Mouse (Mus musculus): ENCODE measurements around the gene Efcab6. TPM values are rescaled to one million over a fixed set of nuclear protein-coding genes. Genes with fewer than 3 reads are reported as not detected.

Gene Efcab6
- polyA plus RNA-seq, 1 experiment: 215 TPM

DNA sequence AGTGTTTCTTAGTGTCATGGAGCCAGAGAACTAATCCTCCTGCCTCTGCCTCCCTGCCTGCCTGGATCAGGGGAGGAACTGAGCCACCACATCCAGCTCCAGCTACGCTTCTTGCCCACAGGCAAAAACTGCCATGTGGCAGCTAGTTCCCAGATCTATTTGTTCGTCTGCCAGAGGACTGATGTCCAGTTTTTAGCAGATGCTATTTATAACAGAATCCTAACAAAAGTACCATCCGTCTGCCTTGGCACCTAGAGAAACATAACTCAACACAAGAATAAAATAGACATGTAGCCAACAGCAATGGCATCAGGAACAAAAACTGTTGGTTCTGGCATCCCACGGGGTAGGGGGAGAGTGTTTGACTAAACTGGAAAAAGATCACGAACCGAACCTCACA lies 6.3 kb downstream of the Efcab6 start:
- H3K4me1 ChIP-seq (ENCODE audit: control insufficient read depth, insufficient read depth, low read length): no peaks in the 10 kb centered on the region
- H3K36me3 ChIP-seq (ENCODE audit: control insufficient read depth, insufficient read depth, low read length): no peaks in the 10 kb centered on the region
- TF ChIP-seq POLR2A (IDR thresholded peaks at IDR 0.05; ENCODE audit: control insufficient read depth, low read depth, low read length) (no peak), CTCF (IDR thresholded peaks at IDR 0.05; ENCODE audit: control insufficient read depth, insufficient read depth, insufficient replicate concordance, low read depth, low read length) (no peak)
- no peak overlapping the region for H3K4me3 ChIP-seq (ENCODE audit: control insufficient read depth, low read depth, low read length)
- H3K27ac ChIP-seq (ENCODE audit: control insufficient read depth, insufficient read depth, low read depth, low read length): no peak overlapping the region
- H3K27me3 ChIP-seq (ENCODE audit: control insufficient read depth, insufficient read depth, low read length): no peaks in the 10 kb centered on the region

GRCm38 (mm10) chr15:84056083-84056482 lies 9.1 kb downstream of the Efcab6 start:
- no peaks in the 10 kb centered on the region for H3K36me3 ChIP-seq (ENCODE audit: control insufficient read depth, insufficient read depth, low read length)
- no peak overlapping the region for H3K27ac ChIP-seq (ENCODE audit: control insufficient read depth, insufficient read depth, low read depth, low read length)
- H3K4me1 ChIP-seq (ENCODE audit: control insufficient read depth, insufficient read depth, low read length): no peaks in the 10 kb centered on the region; the same call in 1 of the 2 replicates
- no peaks in the 10 kb centered on the region for H3K27me3 ChIP-seq (ENCODE audit: control insufficient read depth, insufficient read depth, low read length)
- H3K4me3 ChIP-seq (ENCODE audit: control insufficient read depth, low read depth, low read length): peak overlapping the region; percentile 88
- TF ChIP-seq CTCF (IDR thresholded peaks at IDR 0.05; ENCODE audit: control insufficient read depth, insufficient read depth, insufficient replicate concordance, low read depth, low read length) (peak; percentile 34; the same call in 1 of the 2 replicates), POLR2A (IDR thresholded peaks at IDR 0.05; ENCODE audit: control insufficient read depth, low read depth, low read length) (no peak)

GRCm38 (mm10) chr15:84053859-84054258 lies 11.3 kb downstream of the Efcab6 start:
- Histone ChIP-seq H3K4me3 (ENCODE audit: control insufficient read depth, low read depth, low read length) (peak overlapping the region; percentile 88), H3K27me3 (ENCODE audit: control insufficient read depth, insufficient read depth, low read length) (no peaks in the 10 kb centered on the region), H3K4me1 (ENCODE audit: control insufficient read depth, insufficient read depth, low read length) (no peaks in the 10 kb centered on the region; the same call in 1 of the 2 replicates), H3K36me3 (ENCODE audit: control insufficient read depth, insufficient read depth, low read length) (no peaks in the 10 kb centered on the region), H3K27ac (ENCODE audit: control insufficient read depth, insufficient read depth, low read depth, low read length) (no peak overlapping the region)
- TF ChIP-seq CTCF (IDR thresholded peaks at IDR 0.05; ENCODE audit: control insufficient read depth, insufficient read depth, insufficient replicate concordance, low read depth, low read length) (peak; percentile 76; the same call in 1 of the 2 replicates), POLR2A (IDR thresholded peaks at IDR 0.05; ENCODE audit: control insufficient read depth, low read depth, low read length) (no peak)

DNA sequence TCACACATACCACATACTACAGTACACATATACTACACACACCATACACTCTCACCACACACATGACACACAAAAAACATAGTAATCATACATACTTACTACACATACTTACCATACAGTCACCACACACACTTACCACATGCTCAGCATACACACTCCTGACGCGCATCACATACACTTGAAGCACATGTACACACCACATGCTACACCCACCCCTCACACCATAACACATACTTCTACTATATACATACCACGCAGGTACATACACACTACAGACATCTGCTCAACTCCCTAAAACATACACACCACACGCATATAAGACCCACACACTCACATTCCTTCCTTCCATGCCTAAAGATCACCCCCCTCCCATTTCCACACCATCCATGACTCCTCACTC lies 11.9 kb downstream of the Efcab6 start:
- Histone ChIP-seq H3K4me3 (ENCODE audit: control insufficient read depth, low read depth, low read length) (peak overlapping the region; percentile 88), H3K27me3 (ENCODE audit: control insufficient read depth, insufficient read depth, low read length) (no peaks in the 10 kb centered on the region), H3K36me3 (ENCODE audit: control insufficient read depth, insufficient read depth, low read length) (no peaks in the 10 kb centered on the region), H3K27ac (ENCODE audit: control insufficient read depth, insufficient read depth, low read depth, low read length) (no peak overlapping the region), H3K4me1 (ENCODE audit: control insufficient read depth, insufficient read depth, low read length) (no peaks in the 10 kb centered on the region; the same call in 1 of the 2 replicates)
- TF ChIP-seq POLR2A (IDR thresholded peaks at IDR 0.05; ENCODE audit: control insufficient read depth, low read depth, low read length) (no peak), CTCF (IDR thresholded peaks at IDR 0.05; ENCODE audit: control insufficient read depth, insufficient read depth, insufficient replicate concordance, low read depth, low read length) (no peak)

DNA sequence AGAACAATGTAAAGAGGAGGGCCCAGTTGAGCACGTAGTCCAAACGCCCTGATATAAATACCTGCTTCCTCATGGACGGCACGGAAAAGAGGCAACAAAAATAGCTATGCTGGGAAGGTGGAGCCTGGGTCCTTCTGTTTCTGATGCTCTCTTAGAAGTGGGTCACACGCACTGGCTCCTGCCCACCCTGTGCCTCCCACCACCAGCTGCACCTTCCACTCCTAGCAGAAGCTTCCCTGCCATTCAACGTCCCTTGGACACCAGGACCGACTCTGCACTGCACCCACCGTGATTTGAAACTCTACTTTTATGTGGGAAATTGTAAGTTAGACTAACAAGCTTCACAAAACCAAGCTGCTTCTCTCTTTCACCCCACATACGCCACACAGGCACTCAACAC lies 12.8 kb downstream of the Efcab6 start:
- Histone ChIP-seq H3K36me3 (ENCODE audit: control insufficient read depth, insufficient read depth, low read length) (no peaks in the 10 kb centered on the region), H3K4me1 (ENCODE audit: control insufficient read depth, insufficient read depth, low read length) (no peaks in the 10 kb centered on the region; the same call in 1 of the 2 replicates), H3K4me3 (ENCODE audit: control insufficient read depth, low read depth, low read length) (peak overlapping the region; percentile 88), H3K27me3 (ENCODE audit: control insufficient read depth, insufficient read depth, low read length) (no peaks in the 10 kb centered on the region), H3K27ac (ENCODE audit: control insufficient read depth, insufficient read depth, low read depth, low read length) (no peak overlapping the region)
- TF ChIP-seq POLR2A (IDR thresholded peaks at IDR 0.05; ENCODE audit: control insufficient read depth, low read depth, low read length) (no peak), CTCF (IDR thresholded peaks at IDR 0.05; ENCODE audit: control insufficient read depth, insufficient read depth, insufficient replicate concordance, low read depth, low read length) (no peak)

DNA sequence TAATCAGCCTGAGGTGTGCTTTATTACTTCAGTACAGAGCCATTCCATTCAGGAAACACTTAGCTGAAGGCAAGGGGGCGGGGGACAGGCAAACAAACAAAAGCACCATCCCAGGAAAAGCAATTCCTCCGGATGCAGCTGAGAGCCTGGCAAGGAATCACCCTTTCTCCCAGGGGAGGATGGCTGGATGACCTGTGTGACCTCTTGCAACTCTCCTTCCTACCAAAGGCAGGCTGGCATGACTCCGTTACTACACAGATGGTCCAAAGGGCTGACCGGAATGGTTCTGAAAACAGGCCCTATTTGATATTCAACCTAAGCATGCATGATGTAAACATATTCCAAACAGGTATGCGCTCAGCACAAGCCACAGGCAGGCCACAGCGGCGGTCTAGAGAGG lies 15.6 kb downstream of the Efcab6 start:
- TF ChIP-seq POLR2A (IDR thresholded peaks at IDR 0.05; ENCODE audit: control insufficient read depth, low read depth, low read length): no peak
- TF ChIP-seq CTCF (IDR thresholded peaks at IDR 0.05; ENCODE audit: control insufficient read depth, insufficient read depth, insufficient replicate concordance, low read depth, low read length): no peak
- no peak overlapping the region for H3K27ac ChIP-seq (ENCODE audit: control insufficient read depth, insufficient read depth, low read depth, low read length)
- H3K27me3 ChIP-seq (ENCODE audit: control insufficient read depth, insufficient read depth, low read length): no peaks in the 10 kb centered on the region
- no peaks in the 10 kb centered on the region for H3K36me3 ChIP-seq (ENCODE audit: control insufficient read depth, insufficient read depth, low read length)
- H3K4me1 ChIP-seq (ENCODE audit: control insufficient read depth, insufficient read depth, low read length): no peaks in the 10 kb centered on the region; the same call in 1 of the 2 replicates
- no peak overlapping the region for H3K4me3 ChIP-seq (ENCODE audit: control insufficient read depth, low read depth, low read length)

- Histone ChIP-seq H3K4me1 (ENCODE audit: control insufficient read depth, insufficient read depth, low read length) (no peaks in the 10 kb centered on the region), H3K27me3 (ENCODE audit: control insufficient read depth, insufficient read depth, low read length) (no peaks in the 10 kb centered on the region), H3K27ac (ENCODE audit: control insufficient read depth, insufficient read depth, low read depth, low read length) (no peak overlapping the region), H3K36me3 (ENCODE audit: control insufficient read depth, insufficient read depth, low read length) (no peaks in the 10 kb centered on the region), H3K4me3 (ENCODE audit: control insufficient read depth, low read depth, low read length) (no peak overlapping the region)
- peak; percentile 41; the same call in 1 of the 2 replicates for TF ChIP-seq CTCF (IDR thresholded peaks at IDR 0.05; ENCODE audit: control insufficient read depth, insufficient read depth, insufficient replicate concordance, low read depth, low read length)
- TF ChIP-seq POLR2A (IDR thresholded peaks at IDR 0.05; ENCODE audit: control insufficient read depth, low read depth, low read length): no peak
Observed at GRCm38 (mm10) chr15:84045562-84045961, 19.6 kb downstream of the Efcab6 start.

GRCm38 (mm10) chr15:84037067-84037466 lies 28.1 kb downstream of the Efcab6 start:
- Histone ChIP-seq H3K36me3 (ENCODE audit: control insufficient read depth, insufficient read depth, low read length) (no peaks in the 10 kb centered on the region), H3K27ac (ENCODE audit: control insufficient read depth, insufficient read depth, low read depth, low read length) (no peak overlapping the region), H3K4me3 (ENCODE audit: control insufficient read depth, low read depth, low read length) (no peak overlapping the region), H3K4me1 (ENCODE audit: control insufficient read depth, insufficient read depth, low read length) (no peaks in the 10 kb centered on the region), H3K27me3 (ENCODE audit: control insufficient read depth, insufficient read depth, low read length) (no peaks in the 10 kb centered on the region)
- TF ChIP-seq POLR2A (IDR thresholded peaks at IDR 0.05; ENCODE audit: control insufficient read depth, low read depth, low read length): no peak
- no peak for TF ChIP-seq CTCF (IDR thresholded peaks at IDR 0.05; ENCODE audit: control insufficient read depth, insufficient read depth, insufficient replicate concordance, low read depth, low read length)
